Mouse (Mus musculus): ENCODE results near the gene P2rx1. TPM values are rescaled to one million over a fixed set of nuclear protein-coding genes. Genes with fewer than 3 reads are reported as not detected.

P2rx1 gene
- polyA plus RNA-seq, 1 experiment: not detected

DNA sequence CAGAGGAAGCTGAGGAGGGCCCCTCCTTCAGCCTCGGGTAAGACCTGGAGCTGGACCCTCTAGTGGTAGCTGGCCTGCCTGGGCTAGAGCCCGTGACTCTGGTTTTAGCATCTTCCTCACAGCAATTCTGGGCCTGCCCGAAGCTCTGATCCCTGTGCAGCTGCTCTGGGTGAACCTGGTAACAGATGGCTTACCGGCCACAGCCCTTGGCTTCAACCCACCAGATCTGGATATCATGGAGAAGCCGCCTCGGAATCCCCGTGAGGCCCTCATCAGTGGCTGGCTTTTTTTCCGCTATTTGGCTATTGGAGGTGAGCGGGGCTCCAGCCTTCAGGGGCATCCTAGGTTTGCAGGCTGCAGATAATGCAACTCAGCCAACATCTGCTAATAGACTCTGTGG is 16.4 kb upstream of the P2rx1 start:
- H3K4me3 ChIP-seq (ENCODE audit: insufficient read depth, low read depth, low read length): no peak overlapping the region
- no peaks in the 10 kb centered on the region for H3K4me1 ChIP-seq (ENCODE audit: control insufficient read depth, insufficient read depth, low read length)
- TF ChIP-seq POLR2A (IDR thresholded peaks at IDR 0.05; ENCODE audit: insufficient read depth, low read depth, low read length) (no peak), CTCF (IDR thresholded peaks at IDR 0.05; ENCODE audit: insufficient read depth, low read depth, low read length) (no peak)
- no peak overlapping the region for H3K27ac ChIP-seq (ENCODE audit: insufficient read depth, low read depth, low read length)
- 97% methylated on average over 9 of the region's 9 CpGs for WGBS

DNA sequence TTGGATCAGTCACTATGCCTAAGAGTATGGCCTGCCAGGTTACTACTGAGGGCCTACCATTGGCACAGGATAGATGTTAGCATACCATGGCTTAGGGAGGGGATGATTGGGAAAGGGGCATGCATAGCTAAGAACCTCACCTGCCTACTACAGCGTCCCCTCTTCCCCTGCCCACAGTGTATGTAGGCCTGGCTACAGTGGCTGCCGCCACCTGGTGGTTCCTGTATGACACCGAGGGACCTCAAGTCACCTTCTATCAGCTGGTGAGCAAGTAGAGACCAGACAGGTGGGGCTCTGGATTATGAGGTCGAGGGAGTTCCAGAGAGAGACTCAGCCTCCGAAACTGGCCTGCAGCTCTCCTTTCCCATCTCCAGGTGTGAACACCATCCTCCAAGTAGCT is 15.6 kb upstream of the P2rx1 start:
- Histone ChIP-seq H3K4me1 (ENCODE audit: control insufficient read depth, insufficient read depth, low read length) (no peaks in the 10 kb centered on the region), H3K27ac (ENCODE audit: insufficient read depth, low read depth, low read length) (no peak overlapping the region), H3K4me3 (ENCODE audit: insufficient read depth, low read depth, low read length) (no peak overlapping the region)
- TF ChIP-seq POLR2A (IDR thresholded peaks at IDR 0.05; ENCODE audit: insufficient read depth, low read depth, low read length): no peak
- 62% methylated on average over 5 of the region's 5 CpGs for WGBS

- Histone ChIP-seq H3K4me3 (ENCODE audit: insufficient read depth, low read depth, low read length) (no peak overlapping the region), H3K4me1 (ENCODE audit: control insufficient read depth, insufficient read depth, low read length) (no peaks in the 10 kb centered on the region), H3K27ac (ENCODE audit: insufficient read depth, low read depth, low read length) (no peak overlapping the region)
- no peak for TF ChIP-seq CTCF (IDR thresholded peaks at IDR 0.05; ENCODE audit: insufficient read depth, low read depth, low read length)
- no peak for TF ChIP-seq POLR2A (IDR thresholded peaks at IDR 0.05; ENCODE audit: insufficient read depth, low read depth, low read length)
- 93% methylated on average over 5 of the region's 5 CpGs for WGBS
Observed at GRCm38 (mm10) chr11:72986745-72987144, 12.2 kb upstream of the P2rx1 start.

- 68% methylated on average over 5 of the region's 5 CpGs for WGBS
- H3K4me1 ChIP-seq (ENCODE audit: control insufficient read depth, insufficient read depth, low read length): no peaks in the 10 kb centered on the region
- TF ChIP-seq CTCF (IDR thresholded peaks at IDR 0.05; ENCODE audit: insufficient read depth, low read depth, low read length): no peak
- TF ChIP-seq POLR2A (IDR thresholded peaks at IDR 0.05; ENCODE audit: insufficient read depth, low read depth, low read length): no peak
- H3K4me3 ChIP-seq (ENCODE audit: insufficient read depth, low read depth, low read length): no peak overlapping the region
- H3K27ac ChIP-seq (ENCODE audit: insufficient read depth, low read depth, low read length): no peak overlapping the region
Observed at GRCm38 (mm10) chr11:72987234-72987633, 11.7 kb upstream of the P2rx1 start.

DNA sequence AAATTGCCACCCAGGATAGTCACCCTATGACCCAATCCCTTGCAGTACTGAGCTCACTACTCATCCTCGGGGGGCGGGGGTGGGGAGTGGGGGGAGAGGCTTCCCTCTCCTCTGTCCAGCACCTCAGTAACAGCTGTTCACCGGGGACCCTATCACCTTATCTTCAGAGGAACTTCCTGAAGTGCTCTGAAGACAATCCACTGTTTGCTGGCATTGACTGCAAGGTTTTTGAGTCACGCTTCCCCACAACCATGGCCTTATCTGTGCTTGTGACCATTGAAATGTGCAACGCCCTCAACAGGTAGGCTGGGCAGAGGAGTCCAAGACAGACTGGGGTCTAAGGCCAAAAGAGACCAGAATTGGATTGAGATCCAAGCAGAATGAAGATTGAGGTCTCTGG is 11.1 kb upstream of the P2rx1 start:
- H3K27ac ChIP-seq (ENCODE audit: insufficient read depth, low read depth, low read length): no peak overlapping the region
- H3K4me1 ChIP-seq (ENCODE audit: control insufficient read depth, insufficient read depth, low read length): no peaks in the 10 kb centered on the region
- TF ChIP-seq CTCF (IDR thresholded peaks at IDR 0.05; ENCODE audit: insufficient read depth, low read depth, low read length) (no peak), POLR2A (IDR thresholded peaks at IDR 0.05; ENCODE audit: insufficient read depth, low read depth, low read length) (no peak)
- WGBS: 74% methylated on average over 5 of the region's 5 CpGs
- no peak overlapping the region for H3K4me3 ChIP-seq (ENCODE audit: insufficient read depth, low read depth, low read length)

- Histone ChIP-seq H3K4me3 (ENCODE audit: insufficient read depth, low read depth, low read length) (no peak overlapping the region), H3K4me1 (ENCODE audit: control insufficient read depth, insufficient read depth, low read length) (no peaks in the 10 kb centered on the region), H3K27ac (ENCODE audit: insufficient read depth, low read depth, low read length) (no peak overlapping the region)
- WGBS: 87% methylated on average over 6 of the region's 6 CpGs
- no peak for TF ChIP-seq CTCF (IDR thresholded peaks at IDR 0.05; ENCODE audit: insufficient read depth, low read depth, low read length)
- no peak for TF ChIP-seq POLR2A (IDR thresholded peaks at IDR 0.05; ENCODE audit: insufficient read depth, low read depth, low read length)
Observed at GRCm38 (mm10) chr11:72989044-72989443, 9.9 kb upstream of the P2rx1 start.

GRCm38 (mm10) chr11:72990688-72991087 is 8.2 kb upstream of the P2rx1 start:
- H3K27ac ChIP-seq (ENCODE audit: insufficient read depth, low read depth, low read length): no peak overlapping the region
- H3K4me3 ChIP-seq (ENCODE audit: insufficient read depth, low read depth, low read length): no peak overlapping the region
- 91% methylated on average over 9 of the region's 9 CpGs for WGBS
- TF ChIP-seq POLR2A (IDR thresholded peaks at IDR 0.05; ENCODE audit: insufficient read depth, low read depth, low read length): no peak
- no peaks in the 10 kb centered on the region for H3K4me1 ChIP-seq (ENCODE audit: control insufficient read depth, insufficient read depth, low read length)

- no peaks in the 10 kb centered on the region for H3K4me1 ChIP-seq (ENCODE audit: control insufficient read depth, insufficient read depth, low read length)
- H3K27ac ChIP-seq (ENCODE audit: insufficient read depth, low read depth, low read length): no peak overlapping the region
- 73% methylated on average over 9 of the region's 9 CpGs for WGBS
- TF ChIP-seq CTCF (IDR thresholded peaks at IDR 0.05; ENCODE audit: insufficient read depth, low read depth, low read length) (no peak), POLR2A (IDR thresholded peaks at IDR 0.05; ENCODE audit: insufficient read depth, low read depth, low read length) (no peak)
- H3K4me3 ChIP-seq (ENCODE audit: insufficient read depth, low read depth, low read length): no peak overlapping the region
Observed at GRCm38 (mm10) chr11:72991961-72992360, 6.9 kb upstream of the P2rx1 start.

DNA sequence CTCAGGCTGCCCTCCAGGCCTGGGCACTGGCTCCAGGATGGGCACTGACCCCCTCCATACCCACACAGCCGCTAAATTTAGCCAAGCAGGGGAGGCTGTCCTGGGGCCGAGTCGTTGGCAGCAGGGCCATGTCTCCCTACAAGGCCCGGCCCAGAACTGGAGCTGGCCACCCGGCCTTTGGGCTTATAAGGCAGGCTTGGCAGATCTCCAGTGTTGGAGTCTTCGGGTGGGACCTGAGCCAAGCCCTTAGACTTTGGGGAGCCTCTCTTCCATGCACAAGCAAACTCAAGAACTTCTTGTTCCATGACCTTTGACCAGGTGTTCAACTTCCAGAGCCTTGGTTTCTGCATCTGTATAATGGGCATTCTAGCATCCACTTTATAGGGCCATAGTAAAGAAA is 2.6 kb upstream of the P2rx1 start:
- TF ChIP-seq CTCF (IDR thresholded peaks at IDR 0.05; ENCODE audit: insufficient read depth, low read depth, low read length) (no peak), POLR2A (IDR thresholded peaks at IDR 0.05; ENCODE audit: insufficient read depth, low read depth, low read length) (no peak)

GRCm38 (mm10) chr11:72996781-72997180 is 2.1 kb upstream of the P2rx1 start:
- WGBS: 86% methylated on average over 2 of the region's 2 CpGs
- H3K4me3 ChIP-seq (ENCODE audit: insufficient read depth, low read depth, low read length): no peak overlapping the region
- H3K27ac ChIP-seq (ENCODE audit: insufficient read depth, low read depth, low read length): no peak overlapping the region
- TF ChIP-seq POLR2A (IDR thresholded peaks at IDR 0.05; ENCODE audit: insufficient read depth, low read depth, low read length): no peak
- TF ChIP-seq CTCF (IDR thresholded peaks at IDR 0.05; ENCODE audit: insufficient read depth, low read depth, low read length): no peak
- no peaks in the 10 kb centered on the region for H3K4me1 ChIP-seq (ENCODE audit: control insufficient read depth, insufficient read depth, low read length)

More for the DNA sequence above, 2.6 kb upstream of the P2rx1 start:
- Histone ChIP-seq H3K27ac (ENCODE audit: insufficient read depth, low read depth, low read length) (no peak overlapping the region), H3K4me3 (ENCODE audit: insufficient read depth, low read depth, low read length) (no peak overlapping the region), H3K4me1 (ENCODE audit: control insufficient read depth, insufficient read depth, low read length) (no peaks in the 10 kb centered on the region)
- 58% methylated on average over 6 of the region's 6 CpGs for WGBS
